Mouse (Mus musculus): ENCODE data around the gene Fcgr1. TPM values are rescaled to one million over a fixed set of nuclear protein-coding genes. Genes with fewer than 3 reads are reported as not detected.
"Not testable (repeated sequence)": the region's sequence is repeated elsewhere in the genome, so short reads cannot be mapped to it uniquely, and the experiment has no call there.

The Fcgr1 gene
- polyA plus RNA-seq, 1 experiment from 2014 or later = 1.6 TPM

GRCm38 (mm10) chr3:96290727-96291126, 3.0 kb downstream of the Fcgr1 start:
- not testable (repeated sequence) for H3K4me2 ChIP-seq (replicated peaks); H3K27me3 ChIP-seq; ATAC-seq (ENCODE audit: insufficient number of reproducible peaks, insufficient read depth, low FRiP score, low TSS enrichment); H3K27ac ChIP-seq; H3K4me1 ChIP-seq; H3K4me3 ChIP-seq; H3K9ac ChIP-seq; H3K36me3 ChIP-seq; H3K9me3 ChIP-seq
- 90% methylated on average over 3 of the region's 3 CpGs for WGBS

DNA sequence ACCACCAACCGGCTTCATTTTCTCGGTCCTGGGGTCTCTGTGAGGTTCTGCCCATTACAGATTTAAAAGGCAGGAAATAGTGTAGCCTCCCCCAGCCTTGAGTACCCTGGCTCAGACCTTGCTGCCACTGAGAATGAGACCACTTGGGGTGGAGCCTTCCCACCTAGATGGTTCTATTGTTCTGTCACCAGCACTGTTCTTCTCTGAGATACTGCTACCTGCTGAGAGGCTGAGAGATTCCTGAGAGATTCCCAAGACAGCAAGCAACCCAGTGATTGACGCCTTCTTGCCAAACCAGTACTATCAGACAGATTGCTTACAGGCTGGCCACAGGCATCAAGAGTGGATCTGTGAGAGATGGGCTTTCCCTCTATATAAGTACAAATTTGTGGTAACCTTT, 4.6 kb downstream of the Fcgr1 start:
- no peaks in the 10 kb centered on the region for H3K9me3 ChIP-seq
- 0 out of 2 replicates have a peak, but pooled peaks cover 5% of the 10 kb centered on the region for H3K27me3 ChIP-seq
- H3K4me3 ChIP-seq = no peak overlapping the region
- no peak overlapping the region for H3K27ac ChIP-seq
- no peak overlapping the region for H3K4me2 ChIP-seq (replicated peaks)
- ATAC-seq (ENCODE audit: insufficient number of reproducible peaks, insufficient read depth, low FRiP score, low TSS enrichment) = no peak
- H3K9ac ChIP-seq = no peak overlapping the region
- WGBS = 72% methylated on average over 3 of the region's 3 CpGs
- H3K4me1 ChIP-seq = no peaks in the 10 kb centered on the region
- no peaks in the 10 kb centered on the region for H3K36me3 ChIP-seq

- ATAC-seq (ENCODE audit: insufficient number of reproducible peaks, insufficient read depth, low FRiP score, low TSS enrichment); H3K9me3 ChIP-seq; H3K4me2 ChIP-seq (replicated peaks); H3K36me3 ChIP-seq; H3K4me1 ChIP-seq; H3K27ac ChIP-seq; H3K4me3 ChIP-seq; H3K9ac ChIP-seq: not testable (repeated sequence)
- H3K27me3 ChIP-seq = peaks cover 18% of the 10 kb centered on the region
- 90% methylated on average over 11 of the region's 11 CpGs for WGBS
Observed at GRCm38 (mm10) chr3:96287334-96287733, 6.4 kb downstream of the Fcgr1 start.

DNA sequence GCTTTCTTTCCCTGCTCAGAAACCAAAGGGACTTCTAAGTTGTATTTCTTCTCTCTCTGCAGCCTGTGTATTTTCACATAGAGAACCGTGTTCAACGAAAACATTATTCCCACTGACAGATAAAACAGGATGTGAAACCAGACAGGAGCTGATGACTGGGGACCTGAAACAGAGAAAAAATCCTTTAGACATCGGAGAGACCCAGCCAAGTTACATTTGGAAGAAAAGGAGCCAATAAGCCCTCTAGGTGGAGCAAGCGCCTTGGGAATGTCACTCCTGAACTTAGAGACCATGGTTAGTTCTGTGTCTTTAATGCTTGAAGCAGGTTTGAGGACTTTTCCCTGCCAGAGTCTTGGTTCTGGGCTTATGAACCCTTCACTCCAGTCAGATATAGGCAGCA, 9.3 kb downstream of the Fcgr1 start:
- Histone ChIP-seq H3K36me3 (no peaks in the 10 kb centered on the region), H3K27me3 (peaks cover 20% of the 10 kb centered on the region), H3K27ac (no peak overlapping the region), H3K9ac (no peak overlapping the region), H3K9me3 (no peaks in the 10 kb centered on the region), H3K4me2 (replicated peaks) (peak overlapping the region; percentile 35), H3K4me3 (0 out of 2 replicates have a peak overlapping the region, but pooled peaks have one; percentile 8), H3K4me1 (no peaks in the 10 kb centered on the region)
- WGBS = 23% methylated on average over 4 of the region's 4 CpGs
- ATAC-seq (ENCODE audit: insufficient number of reproducible peaks, insufficient read depth, low FRiP score, low TSS enrichment) = no peak

- ATAC-seq (ENCODE audit: insufficient number of reproducible peaks, insufficient read depth, low FRiP score, low TSS enrichment) = no peak
- Histone ChIP-seq H3K4me3 (no peak overlapping the region), H3K27ac (no peak overlapping the region), H3K4me2 (replicated peaks) (no peak overlapping the region), H3K9me3 (no peaks in the 10 kb centered on the region), H3K4me1 (peaks cover 3% of the 10 kb centered on the region; the same call in 1 of the 2 replicates), H3K9ac (no peak overlapping the region), H3K27me3 (peaks cover 19% of the 10 kb centered on the region), H3K36me3 (no peaks in the 10 kb centered on the region)
- whole genome bisulfite sequencing = 52% methylated on average over 6 of the region's 6 CpGs
Observed at GRCm38 (mm10) chr3:96280660-96281059, 13.1 kb downstream of the Fcgr1 start.

- Histone ChIP-seq H3K9ac (peak overlapping the region; percentile 62), H3K4me1 (peaks cover 3% of the 10 kb centered on the region; the same call in 1 of the 2 replicates), H3K9me3 (no peaks in the 10 kb centered on the region), H3K36me3 (no peaks in the 10 kb centered on the region), H3K4me3 (peak overlapping the region; percentile 41), H3K27ac (peak overlapping the region; percentile 87), H3K4me2 (replicated peaks) (peak overlapping the region; percentile 76), H3K27me3 (peaks cover 6% of the 10 kb centered on the region; the same call in 1 of the 2 replicates)
- WGBS = under 1% methylated on average over 49 of the region's 49 CpGs
- peak; percentile 95 for ATAC-seq (ENCODE audit: insufficient number of reproducible peaks, insufficient read depth, low FRiP score, low TSS enrichment)
Observed at GRCm38 (mm10) chr3:96277800-96278624, 15.8 kb downstream of the Fcgr1 start.

DNA sequence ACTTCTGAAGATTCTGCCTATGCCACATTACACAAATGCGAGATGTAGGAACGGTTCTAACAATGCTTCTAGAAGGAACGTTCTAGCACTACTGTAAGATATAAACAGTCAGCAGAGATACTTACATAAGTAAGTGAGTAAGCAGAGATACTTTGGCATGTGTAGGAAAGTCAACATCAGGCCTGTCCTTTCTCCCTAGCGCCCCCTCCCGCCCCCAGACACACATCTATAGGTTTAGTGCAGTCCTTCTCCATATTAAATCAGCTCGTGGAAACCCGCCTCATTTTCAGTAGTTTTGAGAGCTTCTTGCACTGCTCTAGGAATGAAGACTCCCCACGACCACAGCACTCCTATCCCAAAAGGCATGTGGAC, 16.4 kb downstream of the Fcgr1 start:
- H3K4me1 ChIP-seq = peaks cover 3% of the 10 kb centered on the region; the same call in 1 of the 2 replicates
- peak overlapping the region; percentile 41 for H3K4me3 ChIP-seq
- peak; percentile 31; the same call in 1 of the 2 replicates for ATAC-seq (ENCODE audit: insufficient number of reproducible peaks, insufficient read depth, low FRiP score, low TSS enrichment)
- WGBS = 14% methylated on average over 8 of the region's 8 CpGs
- H3K9ac ChIP-seq = peak overlapping the region; percentile 62
- no peaks in the 10 kb centered on the region for H3K9me3 ChIP-seq
- peaks cover 3% of the 10 kb centered on the region; the same call in 1 of the 2 replicates for H3K27me3 ChIP-seq
- H3K4me2 ChIP-seq (replicated peaks) = peak overlapping the region; percentile 76
- H3K36me3 ChIP-seq = no peaks in the 10 kb centered on the region
- H3K27ac ChIP-seq = peak overlapping the region; percentile 87

GRCm38 (mm10) chr3:96273591-96274465, 19.9 kb downstream of the Fcgr1 start:
- H3K4me3 ChIP-seq = no peak overlapping the region
- H3K4me1 ChIP-seq = peaks cover 3% of the 10 kb centered on the region; the same call in 1 of the 2 replicates
- H3K27me3 ChIP-seq = no peaks in the 10 kb centered on the region
- H3K9ac ChIP-seq = no peak overlapping the region
- no peak overlapping the region for H3K27ac ChIP-seq
- no peaks in the 10 kb centered on the region for H3K9me3 ChIP-seq
- 89% methylated on average over 17 of the region's 17 CpGs for WGBS
- no peaks in the 10 kb centered on the region for H3K36me3 ChIP-seq
- H3K4me2 ChIP-seq (replicated peaks) = no peak overlapping the region
- no peak for ATAC-seq (ENCODE audit: insufficient number of reproducible peaks, insufficient read depth, low FRiP score, low TSS enrichment)

GRCm38 (mm10) chr3:96269511-96270474, 24.0 kb downstream of the Fcgr1 start, which contains the start of gene Hist2h2bb:
Gene Hist2h2bb, plus strand, starts transcription at chr3:96269752.
- Histone ChIP-seq H3K27ac (peak within 1 kb of the TSS; percentile 98), H3K9ac (peak within 1 kb of the TSS; percentile 72), H3K4me2 (replicated peaks) (peak within 1 kb of the TSS; percentile 68), H3K27me3 (no peaks in the 10 kb centered on the region), H3K36me3 (no peaks in the 10 kb centered on the region), H3K4me1 (peaks cover 7% of the 10 kb centered on the region), H3K9me3 (no peaks in the 10 kb centered on the region), H3K4me3 (peak within 1 kb of the TSS; percentile 49)
- under 1% methylated on average over 45 of the region's 45 CpGs for WGBS
- peak; percentile 93 for ATAC-seq (ENCODE audit: insufficient number of reproducible peaks, insufficient read depth, low FRiP score, low TSS enrichment)

DNA sequence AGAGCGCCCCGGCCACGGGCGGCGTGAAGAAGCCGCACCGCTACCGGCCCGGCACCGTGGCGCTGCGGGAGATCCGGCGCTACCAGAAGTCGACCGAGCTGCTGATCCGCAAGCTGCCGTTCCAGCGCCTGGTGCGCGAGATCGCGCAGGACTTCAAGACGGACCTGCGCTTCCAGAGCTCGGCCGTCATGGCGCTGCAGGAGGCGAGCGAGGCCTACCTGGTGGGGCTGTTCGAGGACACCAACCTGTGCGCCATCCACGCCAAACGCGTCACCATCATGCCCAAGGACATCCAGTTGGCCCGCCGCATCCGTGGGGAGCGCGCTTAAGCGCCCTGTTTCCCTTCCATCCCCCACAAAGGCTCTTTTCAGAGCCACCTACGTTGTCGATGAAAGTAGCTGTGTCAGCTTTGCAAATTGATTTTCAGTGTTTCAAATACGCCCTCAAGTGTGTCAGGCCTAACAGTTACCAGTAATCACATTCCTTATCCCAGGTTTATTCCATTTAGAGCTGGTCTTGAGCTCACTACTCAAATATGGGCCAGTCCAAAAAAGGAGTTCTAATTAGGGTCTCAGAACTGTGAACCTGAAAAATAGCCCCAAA, 24.9 kb downstream of the Fcgr1 start:
- not testable (repeated sequence) for H3K36me3 ChIP-seq, H3K27me3 ChIP-seq, H3K9me3 ChIP-seq
- Histone ChIP-seq H3K9ac (peak overlapping the region; percentile 72), H3K4me3 (peak overlapping the region; percentile 49), H3K4me1 (peaks cover 15% of the 10 kb centered on the region), H3K4me2 (replicated peaks) (peak overlapping the region; percentile 68), H3K27ac (peak overlapping the region; percentile 98)
- WGBS = 0% methylated on average over 12 of the region's 44 CpGs
- ATAC-seq (ENCODE audit: insufficient number of reproducible peaks, insufficient read depth, low FRiP score, low TSS enrichment) = peak; percentile 22; the same call in 1 of the 2 replicates
